Mouse (Mus musculus) MEL (cell line): ENCODE data around the gene Kcnc3. TPM values are rescaled to one million over a fixed set of nuclear protein-coding genes. Genes with fewer than 3 reads are reported as not detected.

Experiments
- DNase-seq: peaks from one replicate; pipeline ENCODE4 v3.0.0; 2011; ENCODE audit warnings: low read depth, low spot score
- H3K27ac ChIP-seq: 2 replicates; pipeline ENCODE4 v1.5.1; 2012; ENCODE audit warnings: low read depth, mild to moderate bottlenecking, control low read depth, low read length, moderate library complexity; ENCODE audit not compliant: control insufficient read depth
- H3K27me3 ChIP-seq, 2 experiments: fragments of 150-350 bp in 1 of 2; sonication (generic) in 1 of 2; 2 replicates each; pipeline ENCODE4 v1.6.1; 2012; ENCODE audit warnings: low read length in 2 of 2, mild to moderate bottlenecking in 2 of 2, improper control_type of control experiment in 1 of 2, moderate library complexity in 1 of 2; ENCODE audit not compliant: insufficient read depth in 2 of 2, control insufficient read depth in 1 of 2
- H3K36me3 ChIP-seq, 2 experiments: 2 replicates each; pipeline ENCODE4 v1.6.1; 2012 to 2014; ENCODE audit warnings: low read length in 2 of 2, improper control_type of control experiment in 1 of 2, inconsistent platforms in 1 of 2, mild to moderate bottlenecking in 1 of 2; ENCODE audit not compliant: insufficient read depth in 2 of 2, control insufficient read depth in 1 of 2
- H3K4me1 ChIP-seq, 2 experiments: fragments of 150-350 bp in 1 of 2; sonication (generic) in 1 of 2; 2 replicates each; pipeline ENCODE4 v1.6.1; 2012; ENCODE audit warnings: low read length in 2 of 2, improper control_type of control experiment in 1 of 2, mild to moderate bottlenecking in 1 of 2; ENCODE audit not compliant: insufficient read depth in 2 of 2, control insufficient read depth in 1 of 2
- H3K4me3 ChIP-seq, 2 experiments: fragments of 150-350 bp in 1 of 2; sonication (generic) in 1 of 2; 2 replicates each; pipeline ENCODE4 v1.5.1; 2012; ENCODE audit warnings: low read depth in 2 of 2, low read length in 2 of 2, mild to moderate bottlenecking in 2 of 2, moderate library complexity in 2 of 2, control low read depth in 1 of 2, improper control_type of control experiment in 1 of 2; ENCODE audit not compliant: control insufficient read depth in 1 of 2, insufficient read depth in 1 of 2
- H3K79me2 ChIP-seq: 2 replicates; pipeline ENCODE4 v1.6.1; 2012; ENCODE audit warnings: mild to moderate bottlenecking, low read length, moderate library complexity; ENCODE audit not compliant: control insufficient read depth, poor library complexity, insufficient read depth
- H3K9ac ChIP-seq: 2 replicates; pipeline ENCODE4 v1.6.1; 2012; ENCODE audit warnings: low read depth, mild to moderate bottlenecking, control low read depth, low read length, moderate library complexity; ENCODE audit not compliant: control insufficient read depth, poor library complexity, severe bottlenecking
- H3K9me3 ChIP-seq: fragments of 150-350 bp; sonication (generic); replicated peaks from 2 replicates; pipeline ENCODE4 v1.6.1; 2012; ENCODE audit warnings: mild to moderate bottlenecking, low read length, improper control_type of control experiment, moderate library complexity; ENCODE audit not compliant: insufficient read depth
- BHLHE40 ChIP-seq: IDR thresholded peaks from 2 replicates; pipeline ENCODE4 v1.6.1; 2012; ENCODE audit warnings: low read depth, mild to moderate bottlenecking, inconsistent platforms, low read length, improper control_type of control experiment, borderline replicate concordance
- CHD2 ChIP-seq: IDR thresholded peaks from 2 replicates; pipeline ENCODE4 v1.6.1; 2011; ENCODE audit warnings: low read length, improper control_type of control experiment
- E2F4 ChIP-seq: IDR thresholded peaks from 2 replicates; pipeline ENCODE4 v1.6.1; 2011; ENCODE audit warnings: low read depth, low read length, improper control_type of control experiment, borderline replicate concordance
- ELF1 ChIP-seq: IDR thresholded peaks from 2 replicates; pipeline ENCODE4 v1.6.1; 2014; ENCODE audit warnings: low read depth, mild to moderate bottlenecking, inconsistent platforms, low read length, improper control_type of control experiment, moderate library complexity
- GABPA ChIP-seq: IDR thresholded peaks from 2 replicates; pipeline ENCODE4 v1.6.1; 2012; ENCODE audit warnings: low read depth, mild to moderate bottlenecking, inconsistent platforms, low read length, improper control_type of control experiment, moderate library complexity
- GATA1 ChIP-seq: IDR thresholded peaks from 2 replicates; pipeline ENCODE4 v1.6.1; 2011; ENCODE audit warnings: low read depth, low read length, improper control_type of control experiment
- HCFC1 ChIP-seq: IDR thresholded peaks from 2 replicates; pipeline ENCODE4 v1.6.1; 2012; ENCODE audit warnings: low read depth, mild to moderate bottlenecking, inconsistent platforms, low read length, improper control_type of control experiment, moderate library complexity
- JUND ChIP-seq: IDR thresholded peaks from 2 replicates; pipeline ENCODE4 v1.6.1; 2011; ENCODE audit warnings: low read depth, mild to moderate bottlenecking, improper control_type of control experiment, low read length
- KAT2A ChIP-seq: conservative IDR thresholded peaks from 2 replicates; pipeline ENCODE4 v1.6.1; 2012; ENCODE audit warnings: low read depth, low read length, improper control_type of control experiment, inconsistent platforms
- MAX ChIP-seq: IDR thresholded peaks from 2 replicates; pipeline ENCODE4 v1.6.1; 2011; ENCODE audit warnings: low read length, improper control_type of control experiment
- MYC ChIP-seq: IDR thresholded peaks from 2 replicates; pipeline ENCODE4 v1.6.1; 2011; ENCODE audit warnings: low read depth, mild to moderate bottlenecking, low read length, improper control_type of control experiment, moderate library complexity
- NELFE ChIP-seq: IDR thresholded peaks from 2 replicates; pipeline ENCODE4 v1.6.1; 2011; ENCODE audit warnings: low read depth, low read length, improper control_type of control experiment
- POLR2A ChIP-seq, 2 experiments: IDR thresholded peaks; 2 replicates each; pipeline ENCODE4 v1.6.1; 2011 to 2012; ENCODE audit warnings: low read length in 2 of 2, mild to moderate bottlenecking in 2 of 2, control low read depth in 1 of 2, improper control_type of control experiment in 1 of 2, low read depth in 1 of 2, moderate library complexity in 1 of 2; ENCODE audit not compliant: control insufficient read depth in 1 of 2, insufficient read depth in 1 of 2, poor library complexity in 1 of 2
- POLR2AphosphoS2 ChIP-seq: IDR thresholded peaks from 2 replicates; pipeline ENCODE4 v1.6.1; 2011; ENCODE audit warnings: low read length, improper control_type of control experiment
- RAD21 ChIP-seq: IDR thresholded peaks from 2 replicates; pipeline ENCODE4 v1.6.1; 2011; ENCODE audit warnings: mild to moderate bottlenecking, low read depth, low read length, improper control_type of control experiment
- RCOR1 ChIP-seq: IDR thresholded peaks from 2 replicates; pipeline ENCODE4 v1.6.1; 2012; ENCODE audit warnings: low read depth, mild to moderate bottlenecking, inconsistent platforms, low read length, improper control_type of control experiment
- SIN3A ChIP-seq: IDR thresholded peaks from 2 replicates; pipeline ENCODE4 v1.6.1; 2012; ENCODE audit warnings: low read length, improper control_type of control experiment, inconsistent platforms
- SMC3 ChIP-seq: IDR thresholded peaks from 2 replicates; pipeline ENCODE4 v1.6.1; 2011; ENCODE audit warnings: low read depth, low read length, improper control_type of control experiment
- TCF12 ChIP-seq: IDR thresholded peaks from 2 replicates; pipeline ENCODE4 v1.6.1; 2014; ENCODE audit warnings: low read depth, mild to moderate bottlenecking, inconsistent platforms, low read length, improper control_type of control experiment, moderate library complexity
- UBTF ChIP-seq: IDR thresholded peaks from 2 replicates; pipeline ENCODE4 v1.6.1; 2012; ENCODE audit warnings: low read depth, mild to moderate bottlenecking, inconsistent platforms, low read length, improper control_type of control experiment, moderate library complexity, borderline replicate concordance; ENCODE audit not compliant: insufficient read depth
- USF1 ChIP-seq: IDR thresholded peaks from 2 replicates; pipeline ENCODE4 v1.6.1; 2014; ENCODE audit warnings: low read depth, mild to moderate bottlenecking, inconsistent platforms, low read length, improper control_type of control experiment, moderate library complexity
- USF2 ChIP-seq, 2 experiments: IDR thresholded peaks; 2 replicates each; pipeline ENCODE4 v1.6.1; 2011 to 2012; ENCODE audit warnings: improper control_type of control experiment in 2 of 2, low read length in 2 of 2, borderline replicate concordance in 1 of 2, inconsistent platforms in 1 of 2, low read depth in 1 of 2, mild to moderate bottlenecking in 1 of 2; ENCODE audit not compliant: insufficient read depth in 1 of 2
- ZC3H11A ChIP-seq: IDR thresholded peaks from 2 replicates; pipeline ENCODE4 v1.6.1; 2012; ENCODE audit warnings: low read depth, mild to moderate bottlenecking, inconsistent platforms, low read length, improper control_type of control experiment
- ZKSCAN1 ChIP-seq: IDR thresholded peaks from 2 replicates; pipeline ENCODE4 v1.6.1; 2012; ENCODE audit warnings: low read depth, mild to moderate bottlenecking, inconsistent platforms, low read length, improper control_type of control experiment, moderate library complexity
- ZNF384 ChIP-seq: IDR thresholded peaks from 2 replicates; pipeline ENCODE4 v1.6.1; 2012; ENCODE audit warnings: low read depth, mild to moderate bottlenecking, inconsistent platforms, low read length, improper control_type of control experiment
- polyA plus RNA-seq, 2 experiments: library from polyadenylated mRNA; stranded (reverse) in 1 of 2; unstranded in 1 of 2; fragments of >175 nt in 1 of 2; fragments of >200 nt in 1 of 2; gene quantifications; 2 replicates each; pipeline versions ENCODE4 v1.2.1 to v1.2.4; 2012; ENCODE audit warnings: low replicate concordance in 2 of 2, low read depth in 1 of 2; ENCODE audit not compliant: insufficient read length in 2 of 2, insufficient read depth in 1 of 2, missing spikeins in 1 of 2
- total RNA-seq: library from RNA; depleted of rRNA; stranded (reverse); fragments of 300-350 nt; gene quantifications from 2 replicates; pipeline ENCODE4 v1.2.3, GENCODE M21; 2012

Kcnc3 gene
- total and polyA plus RNA-seq, 3 experiments: not detected

- Histone ChIP-seq H3K9ac (no peak overlapping the region), H3K79me2 (no peaks in the 10 kb centered on the region), H3K27me3 (no peaks in the 10 kb centered on the region), H3K4me1 (0 out of 4 replicates have a peak, but pooled peaks cover 0 to under 1% of the 10 kb centered on the region in 2 experiments), H3K9me3 (no peaks in the 10 kb centered on the region), H3K36me3 (no peaks in the 10 kb centered on the region), H3K4me3 (no peak overlapping the region), H3K27ac (no peak overlapping the region)
- TF ChIP-seq POLR2A (IDR thresholded peaks at IDR 0.05; ENCODE audit: control insufficient read depth in 1 of 2, insufficient read depth in 1 of 2, low read depth in 1 of 2, low read length in 2 of 2, poor library complexity in 1 of 2) (no peak), MYC (no peak), USF1 (no peak), GABPA (no peak), ELF1 (no peak), SIN3A (no peak), TCF12 (no peak), UBTF (no peak), RAD21 (no peak), GATA1 (no peak), ZKSCAN1 (no peak)
- no peak for DNase-seq
These were observed 3.9 kb upstream of the Kcnc3 start for GRCm38 (mm10) chr7:44586518-44586917.

GRCm38 (mm10) chr7:44586930-44587329, 3.5 kb upstream of the Kcnc3 start:
- no peak for TF ChIP-seq NELFE
- no peak for TF ChIP-seq POLR2A (IDR thresholded peaks at IDR 0.05; ENCODE audit: control insufficient read depth in 1 of 2, insufficient read depth in 1 of 2, low read depth in 1 of 2, low read length in 2 of 2, poor library complexity in 1 of 2)
- no peak for TF ChIP-seq JUND
- TF ChIP-seq UBTF: no peak
- no peak for TF ChIP-seq ZKSCAN1
- TF ChIP-seq MAX: no peak
- no peak for TF ChIP-seq GABPA
- TF ChIP-seq RCOR1: no peak
- TF ChIP-seq HCFC1: no peak
- no peak for TF ChIP-seq KAT2A
- no peak for TF ChIP-seq GATA1
- no peak for TF ChIP-seq ZNF384
- TF ChIP-seq ZC3H11A: no peak
- no peak for TF ChIP-seq POLR2AphosphoS2
- no peak for TF ChIP-seq SMC3
- TF ChIP-seq CHD2: no peak
- no peak for TF ChIP-seq E2F4
- no peak for TF ChIP-seq MYC
- no peak for TF ChIP-seq BHLHE40
- no peak for TF ChIP-seq USF2 (IDR thresholded peaks at IDR 0.05; ENCODE audit: borderline replicate concordance in 1 of 2, insufficient read depth in 1 of 2, low read depth in 1 of 2, low read length in 2 of 2)
- Histone ChIP-seq H3K9ac (no peak overlapping the region), H3K9me3 (no peaks in the 10 kb centered on the region), H3K79me2 (no peaks in the 10 kb centered on the region), H3K36me3 (no peaks in the 10 kb centered on the region), H3K27me3 (no peaks in the 10 kb centered on the region), H3K4me3 (no peak overlapping the region), H3K27ac (no peak overlapping the region), H3K4me1 (no peaks in the 10 kb centered on the region)
- no peak for DNase-seq
